Mouse (Mus musculus): ENCODE data around the gene Slc4a5. TPM values are rescaled to one million over a fixed set of nuclear protein-coding genes. Genes with fewer than 3 reads are reported as not detected.

Slc4a5 gene
- polyA plus RNA-seq, 1 experiment from 2014 or later = 1.2 TPM

DNA sequence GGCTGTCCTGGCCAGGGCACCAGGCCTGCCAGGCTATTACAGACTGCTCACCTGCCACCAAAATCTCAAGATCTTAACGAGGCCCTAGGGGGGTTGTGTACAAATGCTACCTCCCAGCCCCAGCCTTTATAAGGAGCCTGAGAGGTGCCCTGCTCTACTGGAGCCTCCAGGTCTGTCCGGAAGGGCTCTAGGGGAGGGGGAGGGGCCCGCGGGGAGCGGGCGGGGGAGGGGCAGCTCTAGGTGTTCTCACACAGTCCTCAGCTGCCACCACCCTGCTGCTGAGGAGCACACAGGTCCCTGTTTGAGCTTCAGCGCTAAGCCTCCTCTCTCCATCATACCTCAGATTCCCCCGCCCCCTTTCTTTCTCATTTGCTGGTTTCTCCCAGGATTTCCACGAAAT is 17.5 kb downstream of the Slc4a5 start:
- H3K27me3 ChIP-seq = peaks cover 24% of the 10 kb centered on the region
- H3K9ac ChIP-seq = no peak overlapping the region
- H3K9me3 ChIP-seq = no peaks in the 10 kb centered on the region
- H3K36me3 ChIP-seq = no peaks in the 10 kb centered on the region
- ATAC-seq (ENCODE audit: borderline replicate concordance, extremely low read depth, low FRiP score, low TSS enrichment) = peak; percentile 78
- peaks cover 26% of the 10 kb centered on the region for H3K4me1 ChIP-seq
- no peak overlapping the region for H3K4me3 ChIP-seq
- H3K27ac ChIP-seq = peak overlapping the region; percentile 58
- peak overlapping the region; percentile 35 for H3K4me2 ChIP-seq
- 2% methylated on average over 9 of the region's 9 CpGs for WGBS

DNA sequence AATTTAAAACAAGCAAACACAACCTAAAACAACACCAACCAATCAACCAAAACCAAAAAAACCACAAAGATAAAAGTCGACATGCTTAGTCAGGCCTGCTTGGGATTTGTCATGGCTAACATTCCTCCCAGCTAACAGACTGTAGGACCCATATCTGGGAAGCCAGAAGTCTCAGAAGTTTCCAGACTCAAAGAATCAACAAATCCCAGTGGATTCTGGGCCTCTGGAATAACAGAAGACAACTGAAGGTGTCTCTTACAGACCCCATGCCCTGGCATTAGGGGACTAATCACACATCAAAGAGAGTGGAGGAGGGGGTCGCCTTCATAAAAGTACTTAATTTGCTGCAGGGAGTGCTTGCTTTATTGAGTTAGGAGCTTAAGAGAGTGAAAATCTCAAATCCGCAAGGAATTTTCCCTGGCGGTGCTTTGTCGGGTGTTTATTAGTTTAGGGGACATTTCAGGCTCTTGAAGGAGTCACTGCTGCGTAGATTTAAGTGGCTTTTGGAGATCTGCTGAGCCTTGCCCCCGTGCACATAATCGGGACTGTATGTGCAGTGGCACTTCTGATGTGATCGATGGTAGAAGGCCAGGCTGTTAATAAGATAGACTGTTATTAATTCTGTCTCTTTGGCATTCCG is 24.9 kb downstream of the Slc4a5 start:
- Histone ChIP-seq H3K27me3 (peaks cover 8% of the 10 kb centered on the region), H3K9ac (no peak overlapping the region), H3K4me2 (0 out of 2 replicates have a peak overlapping the region, but pooled peaks have one; percentile 2), H3K27ac (peak overlapping the region; percentile 87), H3K9me3 (no peaks in the 10 kb centered on the region), H3K36me3 (no peaks in the 10 kb centered on the region), H3K4me1 (peaks cover 25% of the 10 kb centered on the region), H3K4me3 (no peak overlapping the region)
- no peak for ATAC-seq (ENCODE audit: borderline replicate concordance, extremely low read depth, low FRiP score, low TSS enrichment)
- WGBS = 23% methylated on average over 10 of the region's 10 CpGs

DNA sequence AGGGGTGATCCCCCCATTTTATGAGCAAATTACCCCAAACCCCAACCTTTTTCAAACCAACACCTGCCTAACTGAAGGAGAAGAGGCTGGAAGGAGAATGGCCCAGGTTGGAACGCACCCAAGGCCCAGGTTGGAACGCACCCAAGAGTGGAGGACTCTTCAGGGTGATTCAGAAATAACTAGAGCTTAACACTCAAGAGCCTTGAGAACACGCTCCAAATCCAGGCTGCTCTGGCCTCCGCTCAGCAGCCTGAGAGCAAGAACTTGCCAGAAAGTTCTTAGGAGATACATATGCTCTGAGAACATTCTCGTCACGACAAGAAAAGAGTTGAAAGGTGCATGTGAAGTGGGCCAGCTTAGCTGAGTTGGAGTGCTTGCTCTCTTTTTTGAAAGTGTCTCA is 25.5 kb downstream of the Slc4a5 start:
- Histone ChIP-seq H3K4me2 (0 out of 2 replicates have a peak overlapping the region, but pooled peaks have one; percentile 2), H3K27me3 (peaks cover 5% of the 10 kb centered on the region; the same call in 1 of the 2 replicates), H3K9me3 (no peaks in the 10 kb centered on the region), H3K4me3 (no peak overlapping the region), H3K9ac (no peak overlapping the region), H3K27ac (peak overlapping the region; percentile 87), H3K36me3 (no peaks in the 10 kb centered on the region), H3K4me1 (peaks cover 21% of the 10 kb centered on the region)
- WGBS = 34% methylated on average over 6 of the region's 6 CpGs
- peak; percentile 77; the same call in 1 of the 2 replicates for ATAC-seq (ENCODE audit: borderline replicate concordance, extremely low read depth, low FRiP score, low TSS enrichment)

DNA sequence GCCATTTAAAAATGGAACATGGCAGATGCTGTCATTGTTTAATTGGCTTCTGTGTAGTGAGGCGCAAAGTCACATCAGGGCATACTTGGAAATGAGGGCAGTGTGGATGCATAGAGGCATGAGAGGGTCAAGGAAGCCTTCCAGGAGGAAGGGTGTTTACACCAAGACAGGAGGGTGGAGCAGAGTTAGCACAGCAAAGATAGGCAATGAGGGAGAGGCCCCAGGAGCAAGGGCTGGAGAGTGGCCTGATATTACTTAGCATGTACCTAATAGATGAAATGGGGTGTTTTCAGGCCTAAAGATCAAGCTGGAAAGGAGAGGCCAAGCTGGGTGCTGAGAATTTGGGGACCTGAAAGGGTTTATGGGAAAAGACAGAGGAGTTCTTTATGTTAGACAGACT is 26.4 kb downstream of the Slc4a5 start:
- no peaks in the 10 kb centered on the region for H3K36me3 ChIP-seq
- H3K27ac ChIP-seq = peak overlapping the region; percentile 87
- no peak overlapping the region for H3K9ac ChIP-seq
- peaks cover 16% of the 10 kb centered on the region for H3K4me1 ChIP-seq
- WGBS = 100% methylated on average over 1 of the region's 1 CpGs
- no peaks in the 10 kb centered on the region for H3K9me3 ChIP-seq
- H3K4me3 ChIP-seq = no peak overlapping the region
- no peaks in the 10 kb centered on the region for H3K27me3 ChIP-seq
- no peak overlapping the region for H3K4me2 ChIP-seq
- ATAC-seq (ENCODE audit: borderline replicate concordance, extremely low read depth, low FRiP score, low TSS enrichment) = no peak

DNA sequence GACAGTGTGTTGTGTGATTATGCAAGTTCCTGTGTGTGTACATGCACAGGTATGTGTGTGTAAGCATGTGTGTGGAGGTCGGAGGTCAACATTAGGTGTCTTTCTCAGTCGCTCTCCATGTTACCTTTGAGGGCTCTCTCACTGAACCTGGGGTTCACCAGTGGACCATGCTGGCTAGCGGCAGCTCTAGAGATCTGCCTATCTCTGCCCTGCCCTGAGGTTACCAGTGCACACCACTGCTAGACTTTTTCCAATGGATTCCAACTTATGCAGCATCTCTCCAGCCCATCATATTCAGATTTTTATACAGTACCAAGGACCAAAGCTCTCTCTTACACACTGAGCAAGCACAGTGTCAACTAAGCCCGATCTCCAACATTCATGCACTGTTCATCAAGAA is 27.1 kb downstream of the Slc4a5 start:
- ATAC-seq (ENCODE audit: borderline replicate concordance, extremely low read depth, low FRiP score, low TSS enrichment) = no peak
- Histone ChIP-seq H3K36me3 (no peaks in the 10 kb centered on the region), H3K27me3 (no peaks in the 10 kb centered on the region), H3K4me1 (peaks cover 16% of the 10 kb centered on the region), H3K4me2 (no peak overlapping the region), H3K4me3 (no peak overlapping the region), H3K9me3 (no peaks in the 10 kb centered on the region), H3K27ac (no peak overlapping the region), H3K9ac (no peak overlapping the region)
- 92% methylated on average over 4 of the region's 4 CpGs for WGBS

DNA sequence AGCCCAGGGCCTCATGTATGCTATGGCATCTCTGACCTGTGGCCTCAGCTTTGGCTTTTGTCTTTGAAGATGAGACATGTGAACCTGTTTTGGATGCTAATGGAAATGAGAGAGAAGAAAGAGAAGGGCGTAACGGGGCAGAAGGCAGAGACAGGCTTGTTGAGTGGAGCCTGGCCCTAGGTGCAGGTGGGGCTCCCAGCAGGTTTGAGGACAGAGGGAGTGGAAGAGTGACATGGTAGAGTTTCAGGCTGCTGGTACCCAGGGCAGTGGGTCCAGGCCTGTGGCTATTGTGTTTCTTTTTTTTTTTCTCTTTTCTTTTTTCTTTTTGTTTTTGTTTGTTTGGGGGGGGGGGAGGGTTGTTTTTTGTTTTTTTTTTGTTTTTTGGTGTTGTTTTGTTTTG is 27.5 kb downstream of the Slc4a5 start:
- no peaks in the 10 kb centered on the region for H3K36me3 ChIP-seq
- H3K9me3 ChIP-seq = no peaks in the 10 kb centered on the region
- no peak overlapping the region for H3K9ac ChIP-seq
- ATAC-seq (ENCODE audit: borderline replicate concordance, extremely low read depth, low FRiP score, low TSS enrichment) = no peak
- WGBS = 92% methylated on average over 2 of the region's 2 CpGs
- H3K4me1 ChIP-seq = peaks cover 16% of the 10 kb centered on the region
- H3K27me3 ChIP-seq = no peaks in the 10 kb centered on the region
- H3K4me2 ChIP-seq = no peak overlapping the region
- no peak overlapping the region for H3K27ac ChIP-seq
- H3K4me3 ChIP-seq = no peak overlapping the region

DNA sequence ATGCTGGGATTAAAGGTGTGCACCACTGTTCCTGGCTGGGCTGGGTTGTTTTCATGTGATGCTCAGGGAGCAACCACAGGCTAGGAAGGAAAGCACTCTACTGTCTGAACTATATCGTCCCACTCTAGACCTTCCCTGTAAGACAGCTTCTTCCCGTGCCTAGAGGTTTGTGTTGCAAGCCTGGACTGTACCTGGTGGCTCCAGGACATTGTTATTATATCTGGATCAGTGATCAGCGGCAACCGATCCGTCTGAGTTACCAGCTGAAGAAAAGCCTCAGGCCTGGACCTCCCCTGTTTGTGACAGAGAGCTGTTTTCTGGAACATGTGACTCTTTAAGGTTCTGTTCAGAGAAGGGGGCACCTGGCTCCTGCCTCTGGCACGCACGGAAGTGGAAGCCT is 34.6 kb downstream of the Slc4a5 start:
- no peak overlapping the region for H3K9ac ChIP-seq
- H3K9me3 ChIP-seq = no peaks in the 10 kb centered on the region
- H3K4me2 ChIP-seq = no peak overlapping the region
- no peak overlapping the region for H3K27ac ChIP-seq
- no peak overlapping the region for H3K4me3 ChIP-seq
- no peak for ATAC-seq (ENCODE audit: borderline replicate concordance, extremely low read depth, low FRiP score, low TSS enrichment)
- WGBS = 74% methylated on average over 7 of the region's 7 CpGs
- H3K36me3 ChIP-seq = no peaks in the 10 kb centered on the region
- H3K27me3 ChIP-seq = no peaks in the 10 kb centered on the region
- no peaks in the 10 kb centered on the region for H3K4me1 ChIP-seq

DNA sequence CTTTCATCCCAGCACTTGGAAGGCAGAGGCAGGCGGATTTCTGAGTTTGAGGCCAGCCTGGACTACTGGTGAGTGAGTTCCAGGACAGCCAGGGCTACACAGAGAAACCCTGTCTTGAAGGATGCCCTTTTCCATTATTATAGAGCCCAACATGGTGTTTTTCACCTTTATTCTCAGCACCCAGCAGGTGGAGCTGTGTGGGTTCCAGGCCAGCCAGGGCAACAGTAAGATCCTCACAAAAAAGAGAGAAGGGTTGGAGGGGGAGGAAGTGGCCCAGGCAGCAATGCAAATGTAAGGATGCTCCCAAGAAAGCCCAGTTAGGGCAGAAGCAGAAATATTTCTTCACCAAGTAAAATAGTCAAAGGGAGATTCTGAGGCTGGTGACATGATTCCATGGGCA is 44.9 kb downstream of the Slc4a5 start:
- 91% methylated on average over 1 of the region's 1 CpGs for WGBS
- no peaks in the 10 kb centered on the region for H3K36me3 ChIP-seq
- no peak overlapping the region for H3K4me3 ChIP-seq
- no peak overlapping the region for H3K4me2 ChIP-seq
- no peak overlapping the region for H3K27ac ChIP-seq
- ATAC-seq (ENCODE audit: borderline replicate concordance, extremely low read depth, low FRiP score, low TSS enrichment) = no peak
- peaks cover 6% of the 10 kb centered on the region for H3K4me1 ChIP-seq
- no peak overlapping the region for H3K9ac ChIP-seq
- no peaks in the 10 kb centered on the region for H3K9me3 ChIP-seq
- H3K27me3 ChIP-seq = no peaks in the 10 kb centered on the region

DNA sequence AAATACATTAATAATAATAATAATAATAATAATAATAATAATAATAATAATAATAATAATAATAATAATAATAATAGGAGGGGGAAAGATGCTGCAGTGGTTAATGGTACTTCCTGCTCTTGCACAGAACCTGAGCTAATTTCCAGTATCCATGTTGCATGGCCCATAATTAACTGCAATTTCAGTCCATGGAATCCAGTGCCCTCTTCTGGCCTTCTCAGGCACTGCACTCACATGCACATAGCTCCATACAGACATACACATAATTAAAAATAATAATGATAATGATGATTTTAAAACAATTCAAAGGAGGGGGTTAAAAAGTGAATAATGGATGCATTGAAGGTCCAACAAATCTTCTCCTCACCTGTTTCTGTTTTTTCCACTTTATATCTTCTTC is 45.6 kb downstream of the Slc4a5 start:
- ATAC-seq (ENCODE audit: borderline replicate concordance, extremely low read depth, low FRiP score, low TSS enrichment) = no peak
- Histone ChIP-seq H3K27me3 (no peaks in the 10 kb centered on the region), H3K4me3 (no peak overlapping the region), H3K4me2 (no peak overlapping the region), H3K9me3 (no peaks in the 10 kb centered on the region), H3K4me1 (peaks cover 6% of the 10 kb centered on the region), H3K36me3 (no peaks in the 10 kb centered on the region), H3K9ac (no peak overlapping the region), H3K27ac (no peak overlapping the region)

DNA sequence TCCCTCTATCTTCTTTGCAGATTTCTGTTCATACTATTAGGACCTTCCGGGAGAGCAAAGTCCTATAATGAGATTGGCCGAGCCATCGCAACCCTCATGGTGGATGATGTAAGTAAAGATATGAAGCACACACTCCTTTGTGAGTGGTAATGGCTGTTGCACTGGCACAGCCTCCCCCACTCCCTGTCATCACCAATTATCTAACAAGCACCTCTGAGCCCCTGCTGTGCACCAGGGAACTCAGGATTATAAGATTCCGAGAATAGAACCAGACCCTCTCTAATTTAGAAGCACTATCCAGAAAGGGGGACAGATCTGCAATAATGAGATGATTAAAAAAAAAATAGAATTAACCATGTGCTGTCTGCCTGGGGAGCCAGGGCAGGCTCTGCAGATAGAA is 46.0 kb downstream of the Slc4a5 start:
- Histone ChIP-seq H3K4me3 (no peak overlapping the region), H3K36me3 (no peaks in the 10 kb centered on the region), H3K4me2 (no peak overlapping the region), H3K27me3 (no peaks in the 10 kb centered on the region), H3K9ac (no peak overlapping the region), H3K27ac (no peak overlapping the region), H3K9me3 (no peaks in the 10 kb centered on the region), H3K4me1 (peaks cover 6% of the 10 kb centered on the region)
- no peak for ATAC-seq (ENCODE audit: borderline replicate concordance, extremely low read depth, low FRiP score, low TSS enrichment)
- WGBS = 91% methylated on average over 4 of the region's 4 CpGs

DNA sequence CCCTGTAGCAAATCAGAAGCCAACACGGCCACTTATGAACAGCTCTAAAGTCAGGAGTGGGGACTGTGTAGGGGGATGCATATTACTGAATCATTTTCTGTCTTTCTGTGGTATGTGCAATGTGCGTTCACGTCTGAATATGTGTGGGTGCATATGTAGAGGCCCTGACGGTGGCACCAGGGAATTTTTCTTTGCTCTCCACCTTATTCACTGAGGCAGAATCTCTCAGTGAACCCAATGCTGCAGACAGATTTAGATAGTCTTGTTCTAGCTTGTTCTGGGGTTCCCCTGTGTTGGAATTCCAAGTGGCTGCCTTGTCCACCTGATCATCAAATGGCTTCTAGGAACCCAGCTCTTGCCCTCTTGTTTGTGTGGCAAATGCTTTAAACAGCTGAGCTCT is 48.0 kb downstream of the Slc4a5 start:
- Histone ChIP-seq H3K9ac (0 out of 2 replicates have a peak overlapping the region, but pooled peaks have one; percentile 1), H3K27me3 (no peaks in the 10 kb centered on the region), H3K4me3 (peak overlapping the region; percentile 53; the same call in 1 of the 2 replicates), H3K4me2 (peak overlapping the region; percentile 68), H3K27ac (peak overlapping the region; percentile 24; the same call in 1 of the 2 replicates), H3K36me3 (no peaks in the 10 kb centered on the region), H3K9me3 (no peaks in the 10 kb centered on the region), H3K4me1 (peaks cover 6% of the 10 kb centered on the region)
- ATAC-seq (ENCODE audit: borderline replicate concordance, extremely low read depth, low FRiP score, low TSS enrichment) = no peak
- WGBS = 48% methylated on average over 4 of the region's 4 CpGs

DNA sequence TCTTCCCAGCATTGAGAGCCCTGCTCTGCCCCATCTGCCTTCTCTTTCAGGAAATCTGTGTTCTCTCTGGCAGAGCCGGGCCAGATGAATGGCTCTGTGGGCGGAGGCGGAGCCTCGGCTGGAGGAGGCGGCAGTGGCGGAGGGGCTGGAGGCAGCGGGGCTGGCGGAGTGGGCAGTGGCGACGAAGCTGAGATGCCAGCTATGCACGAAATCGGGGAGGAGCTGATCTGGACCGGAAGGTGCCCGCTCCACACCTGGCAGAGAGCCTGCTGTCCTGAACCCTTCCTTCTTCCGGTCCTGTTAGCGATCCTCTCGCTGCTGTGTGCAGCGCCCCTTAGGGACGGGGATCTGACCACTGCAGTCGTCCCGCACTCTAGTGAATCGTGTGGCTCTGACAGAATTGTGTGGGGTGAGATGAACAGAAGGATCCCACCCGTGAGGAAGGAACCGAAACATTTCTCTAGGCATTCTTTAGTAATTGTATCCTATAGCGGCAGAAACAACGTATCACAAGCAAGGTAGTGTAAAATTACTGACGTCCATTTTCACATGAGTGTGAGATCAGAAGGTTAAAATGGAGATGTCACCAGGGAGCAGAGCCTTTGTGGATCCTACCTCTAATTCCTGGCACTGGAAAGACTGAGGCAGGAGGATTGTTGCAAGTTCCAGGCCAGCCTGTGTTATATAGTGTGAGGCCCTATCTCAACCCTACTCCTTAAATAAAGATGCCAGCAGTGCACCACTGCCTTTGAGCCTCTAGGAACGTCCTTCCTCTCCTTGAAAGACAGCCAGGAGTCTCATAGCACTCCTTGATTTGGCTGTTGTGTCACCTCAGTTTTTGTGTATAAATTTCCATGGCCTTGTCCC is 48.7 kb downstream of the Slc4a5 start:
- no peaks in the 10 kb centered on the region for H3K9me3 ChIP-seq
- ATAC-seq (ENCODE audit: borderline replicate concordance, extremely low read depth, low FRiP score, low TSS enrichment) = peak; percentile 94
- H3K9ac ChIP-seq = peak overlapping the region; percentile 47

More for the DNA sequence above, 48.7 kb downstream of the Slc4a5 start:
- H3K36me3 ChIP-seq = no peaks in the 10 kb centered on the region
- peak overlapping the region; percentile 71 for H3K27ac ChIP-seq
- H3K4me2 ChIP-seq = peak overlapping the region; percentile 68
- peak overlapping the region; percentile 53 for H3K4me3 ChIP-seq
- H3K27me3 ChIP-seq = no peaks in the 10 kb centered on the region
- WGBS = 2% methylated on average over 28 of the region's 28 CpGs
- peaks cover 6% of the 10 kb centered on the region for H3K4me1 ChIP-seq
